In genomic region chr13:34253736-34254135, GRCm38 (mm10) we compare ENCODE assay signal across 21 mouse cellular contexts.
DNase-seq lines count a peak whose midpoint lies in the region; ATAC-seq and TF ChIP-seq lines count a peak whose summit lies in the region.
"Had no signal": no experiment of that assay in that cellular context is flagged by ENCODE, and none has a peak within 500 bp of the region (broad histone marks: within the 10 kb centered on the region; RNA-seq: fewer than 3 reads in every experiment).

No protein-coding gene starts in this region.

- H3K9me3 ChIP-seq in liver, embryonic 12.5 days (replicated peaks): no peaks in the 10 kb centered on the region
- H3K9me3 ChIP-seq: embryonic facial prominence, embryonic 13.5 days; G1E; heart, embryonic 12.5 days; limb, embryonic 13.5 days; neural tube, embryonic 12.5 days had no signal

- H3K9ac ChIP-seq in liver, embryonic 12.5 days: no peak overlapping the region
- H3K9ac ChIP-seq: heart, embryonic 12.5 days; limb, embryonic 13.5 days; neural tube, embryonic 12.5 days had no signal

- no peak for TF ChIP-seq CTCF in left cerebral cortex, adult 2 months (IDR thresholded peaks at IDR 0.05)

- no peaks in the 10 kb centered on the region for H3K27me3 ChIP-seq in liver, embryonic 12.5 days (replicated peaks)
- H3K27me3 ChIP-seq: embryonic facial prominence, embryonic 13.5 days; heart, embryonic 12.5 days; limb, embryonic 13.5 days; neural tube, embryonic 12.5 days had no signal

- DNase-seq in frontal cortex, adult 2 months (ENCODE audit: extremely low spot score in 1 of 2, low spot score in 1 of 2): no peak
- no peak for DNase-seq in left cerebral cortex, adult 2 months (ENCODE audit: extremely low spot score in 1 of 2, low spot score in 2 of 2)
- no peak for DNase-seq in left cerebral cortex, postnatal 36 days (ENCODE audit: low spot score in 2 of 2)
- no peak for DNase-seq in spleen, postnatal 4 days (ENCODE audit: low spot score in 2 of 2)
- no peak for DNase-seq in left cerebral cortex, postnatal 25 days (ENCODE audit: low spot score in 2 of 2)
- DNase-seq: cerebellum, adult 9-11 months; heart, postnatal 36 days; kidney, adult 8-10 months; kidney, postnatal 25 days had no signal

- ATAC-seq in frontal cortex, adult (ENCODE audit: low TSS enrichment): peak; percentile 21
- peak; percentile 81 for ATAC-seq in liver, embryonic 12.5 days
- ATAC-seq in megakaryocyte progenitor cell, adult 5-6 weeks (replicated peaks; ENCODE audit: poor library complexity): peak; percentile 28; the same call in 1 of the 2 replicates
- ATAC-seq: CD4-positive, CD25-positive, alpha-beta regulatory T cell, adult 4 months; forebrain, embryonic 16.5 days; lung, postnatal 0 days had no signal

- H3K27ac ChIP-seq in left cerebral cortex, adult 2 months: peak overlapping the region; percentile 64
- H3K27ac ChIP-seq in liver, embryonic 12.5 days: peak overlapping the region; percentile 66; the same call in 1 of the 2 replicates
- H3K27ac ChIP-seq: embryonic facial prominence, embryonic 13.5 days; limb, embryonic 13.5 days; neural tube, embryonic 12.5 days had no signal

- no peak overlapping the region for H3K4me3 ChIP-seq in left cerebral cortex, adult 2 months
- no peak overlapping the region for H3K4me3 ChIP-seq in liver, embryonic 12.5 days
- H3K4me3 ChIP-seq: embryonic facial prominence, embryonic 13.5 days; heart, embryonic 12.5 days; limb, embryonic 13.5 days; neural tube, embryonic 12.5 days had no signal

- H3K36me3 ChIP-seq in liver, embryonic 12.5 days: peaks cover 57% of the 10 kb centered on the region
- H3K36me3 ChIP-seq: embryonic facial prominence, embryonic 13.5 days; heart, embryonic 12.5 days; limb, embryonic 13.5 days; neural tube, embryonic 12.5 days had no signal

- H3K4me1 ChIP-seq in liver, embryonic 12.5 days: peaks cover 65% of the 10 kb centered on the region

- intact Hi-C loops in left cerebral cortex, adult 2 months (cut with DNase I): no loop called here
- intact Hi-C loops in left cerebral cortex, postnatal 36 days (cut with DNase I): no loop called here
- intact Hi-C loops in left cerebral cortex, postnatal 25 days (cut with DNase I): no loop called here

- H3K4me2 ChIP-seq in liver, embryonic 12.5 days: peak overlapping the region; percentile 28
- H3K4me2 ChIP-seq: embryonic facial prominence, embryonic 13.5 days; heart, embryonic 12.5 days; limb, embryonic 13.5 days; midbrain, embryonic 11.5 days; neural tube, embryonic 12.5 days had no signal

- 37% methylated on average over 3 of the region's 3 CpGs for WGBS in liver, embryonic 12.5 days (ENCODE audit: insufficient replicate concordance)

Comparison
In these comparisons a context has a peak if more than half of its experiments do, and no peak if none do; other contexts are left out.
1. ATAC-seq: peak in every context shown above with its lines; median percentile 81 in liver, embryonic 12.5 days; 28 in megakaryocyte progenitor cell, adult 5-6 weeks; 21 in frontal cortex, adult.